Mouse (Mus musculus) common myeloid progenitor, adult 5-6 weeks (primary cell): ENCODE data around the gene Rab3gap2. TPM values are rescaled to one million over a fixed set of nuclear protein-coding genes. Genes with fewer than 3 reads are reported as not detected.
A peak's percentile ranks its signal among the peaks of the same experiment; 100 is the strongest.
"Not testable (repeated sequence)": the region's sequence is repeated elsewhere in the genome, so short reads cannot be mapped to it uniquely, and the experiment has no call there.

Experiments
- ATAC-seq: replicated peaks from 2 replicates; pipeline ENCODE4 v1.8.0; 2016; ENCODE audit warnings: low read depth, mild to moderate bottlenecking, moderate TSS enrichment, inconsistent platforms; ENCODE audit not compliant: poor library complexity, severe bottlenecking
- total RNA-seq: library from RNA; stranded (forward); fragments of 200-1000, 187-1606 nt; gene quantifications from 2 replicates; pipeline ENCODE4 v1.2.3, GENCODE M21; 2017

Rab3gap2 gene
- total RNA-seq, 1 experiment from 2014 or later, result 43.5 TPM

DNA sequence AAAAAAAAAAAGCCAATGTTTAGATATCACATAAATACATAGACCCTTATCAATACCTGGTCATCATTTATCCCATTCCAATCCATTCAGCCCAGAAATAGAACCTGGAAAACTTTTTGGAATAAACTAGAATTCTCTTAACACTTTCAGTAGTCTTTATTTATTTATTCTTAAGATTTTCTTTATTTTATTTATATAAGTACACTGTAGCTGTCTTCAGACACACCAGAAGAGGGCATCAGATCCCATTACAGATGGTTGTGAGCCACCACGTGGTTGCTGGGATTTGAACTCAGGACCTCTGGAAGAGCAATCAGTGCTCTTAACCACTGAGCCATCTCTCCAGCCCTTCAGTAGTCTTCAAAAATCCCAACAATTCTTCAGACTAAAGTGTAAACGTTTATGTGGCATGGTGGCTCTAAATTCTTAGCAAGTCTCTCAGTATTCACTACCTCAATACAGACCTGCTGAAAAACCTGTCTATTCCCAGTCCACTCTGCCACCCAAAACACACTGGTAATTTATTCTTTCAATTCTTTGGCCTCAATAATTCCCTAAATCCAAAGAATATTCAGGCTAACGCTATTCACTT is 123.9 kb downstream of the Rab3gap2 start:
- not testable (repeated sequence) for ATAC-seq

DNA sequence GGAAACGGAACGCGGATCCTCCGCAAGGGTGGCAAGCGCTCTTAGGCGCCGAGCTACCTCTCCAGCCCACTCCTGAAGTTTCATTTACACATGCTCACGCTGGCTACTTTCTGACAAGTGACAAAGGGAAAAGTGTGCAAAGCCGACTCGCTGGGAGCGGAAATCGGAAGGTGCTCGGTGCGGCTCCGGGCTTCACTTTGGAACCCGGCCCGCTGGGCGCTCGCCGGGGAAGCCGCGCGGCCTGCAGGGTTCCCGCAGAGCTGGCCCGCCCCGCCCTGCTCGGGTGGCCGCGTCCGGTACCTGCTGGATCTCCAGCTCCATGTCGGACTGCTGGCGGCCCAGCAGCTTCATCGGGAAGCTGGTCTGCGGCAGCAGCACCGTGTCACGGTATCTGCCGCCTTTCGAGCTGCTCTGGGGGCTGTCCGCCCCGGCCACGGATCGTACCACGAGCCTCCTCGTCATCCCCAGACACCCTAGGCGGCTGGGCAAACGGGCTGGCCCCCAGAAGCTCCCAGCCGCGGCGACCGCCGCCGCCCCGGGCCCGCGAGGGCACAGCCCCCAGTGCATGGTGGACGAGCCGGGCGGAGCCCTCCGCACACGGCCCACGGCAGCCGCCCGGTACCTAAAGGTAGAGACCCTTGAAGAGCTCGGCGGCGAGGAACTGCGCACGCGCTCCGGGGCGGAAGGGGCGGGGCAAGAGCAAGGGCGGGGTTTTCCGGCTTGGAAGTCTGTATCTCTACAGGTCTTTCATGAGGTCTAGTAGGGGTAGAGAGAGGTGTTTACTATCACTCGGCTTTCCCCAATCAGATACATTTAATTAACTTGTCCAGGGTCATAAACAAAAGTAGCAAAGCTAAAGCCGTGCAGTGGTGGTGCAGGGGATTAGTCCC is 125.0 kb downstream of the Rab3gap2 start, which contains the start of gene Iars2:
Gene Iars2, minus strand, starts transcription at position 676 of the 890 bp plus-strand sequence.
- ATAC-seq, result peak; percentile 72

DNA sequence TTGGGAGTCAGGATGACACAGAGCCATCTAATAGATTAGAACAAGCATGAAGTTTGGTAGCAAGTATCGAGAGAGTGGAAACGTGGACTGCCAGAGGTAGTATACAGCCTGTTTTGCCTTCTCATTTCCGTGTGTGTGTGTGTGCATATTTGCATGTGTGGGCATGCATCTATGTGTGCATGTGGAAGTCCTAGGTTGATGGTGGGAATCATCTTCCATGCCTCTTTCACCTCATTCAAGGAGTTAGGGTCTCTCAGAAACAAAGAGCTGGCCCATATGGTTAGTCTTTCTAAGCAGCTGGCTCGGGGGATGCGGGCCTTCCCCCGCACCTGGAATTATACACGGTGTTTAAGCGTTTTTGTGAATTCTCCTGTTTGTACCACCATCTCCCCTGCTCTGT is 125.9 kb downstream of the Rab3gap2 start:
- ATAC-seq, result no peak

DNA sequence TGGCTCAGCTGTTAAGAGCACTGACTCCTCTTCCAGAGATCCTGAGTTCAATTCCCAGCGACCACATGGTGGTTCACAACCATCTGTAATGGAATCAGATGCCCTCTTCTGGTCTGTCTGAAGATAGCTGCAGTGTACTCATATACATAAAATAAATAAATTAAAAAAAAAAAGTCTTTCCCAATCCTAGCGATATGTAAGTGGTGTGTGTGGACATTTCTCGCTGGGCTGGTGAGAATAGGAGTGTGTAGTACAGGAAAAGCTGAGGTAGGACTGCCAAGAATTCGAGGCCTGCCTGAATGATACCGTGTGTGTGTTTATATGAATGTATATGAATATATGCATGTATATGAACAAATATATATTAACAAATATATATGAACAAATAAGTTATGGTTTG is 127.4 kb downstream of the Rab3gap2 start:
- ATAC-seq, result no peak

DNA sequence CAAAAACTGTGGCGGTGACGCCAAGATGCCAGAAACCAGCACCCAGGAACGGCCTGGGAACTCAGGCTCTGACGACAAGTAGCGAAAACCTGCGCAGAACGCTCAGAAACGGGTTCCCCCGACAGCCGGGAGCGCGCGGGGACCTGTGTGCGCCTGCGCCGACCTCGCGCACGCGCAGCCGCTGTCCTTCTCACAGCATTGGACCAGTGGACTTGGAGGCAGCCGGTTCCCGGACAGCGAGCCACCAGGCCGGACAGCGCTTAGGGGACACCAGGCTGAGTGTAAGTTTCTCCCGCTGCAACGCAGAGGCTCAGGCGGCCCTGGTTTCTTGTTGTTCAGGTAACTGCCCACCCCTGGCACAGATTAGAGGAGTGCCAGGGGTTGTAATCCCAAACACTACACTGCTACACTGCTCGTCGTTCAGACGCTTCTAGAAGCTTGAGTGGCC is 128.1 kb downstream of the Rab3gap2 start, which contains the start of gene Bpnt1:
Gene Bpnt1, plus strand, starts transcription at position 167 of the 448 bp plus-strand sequence.
- peak; percentile 73 for ATAC-seq

DNA sequence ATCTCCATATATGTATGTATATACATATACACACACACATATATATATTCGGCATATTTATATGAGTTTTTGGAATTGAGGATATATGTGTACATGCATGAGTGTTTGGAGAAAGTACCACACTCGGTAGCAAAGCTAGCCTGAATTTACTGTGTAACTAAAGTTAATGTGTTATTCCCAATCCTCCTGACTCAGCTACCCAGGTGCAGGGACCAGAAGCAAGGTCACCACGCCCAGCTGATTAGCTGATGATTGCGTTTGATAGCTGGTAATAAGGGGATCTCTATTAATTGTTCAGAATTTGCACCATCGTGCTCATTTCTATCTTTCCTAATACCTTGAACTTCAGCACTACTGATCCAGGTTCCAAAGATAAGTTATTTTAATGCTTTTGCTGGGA is 129.7 kb downstream of the Rab3gap2 start:
- no peak for ATAC-seq

DNA sequence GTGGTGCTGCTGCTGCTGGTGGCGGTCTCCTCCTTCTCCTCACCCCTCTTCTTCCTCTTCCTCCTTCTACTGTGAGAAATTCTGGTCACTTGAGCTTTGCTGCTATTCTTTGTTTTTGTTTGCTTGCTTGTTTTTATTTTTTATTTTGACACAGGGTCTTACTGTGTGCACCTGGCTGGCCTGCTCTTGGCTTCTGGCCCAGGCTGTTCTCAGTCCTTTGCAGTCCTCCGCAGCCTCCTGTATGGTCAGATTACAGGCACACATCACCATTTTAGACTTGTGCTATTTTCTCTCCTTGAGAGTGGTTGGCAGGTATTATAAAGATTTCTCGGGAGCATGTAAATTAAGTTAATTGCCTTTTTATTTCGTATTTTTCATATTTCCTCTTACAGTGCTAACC is 130.2 kb downstream of the Rab3gap2 start:
- no peak for ATAC-seq

DNA sequence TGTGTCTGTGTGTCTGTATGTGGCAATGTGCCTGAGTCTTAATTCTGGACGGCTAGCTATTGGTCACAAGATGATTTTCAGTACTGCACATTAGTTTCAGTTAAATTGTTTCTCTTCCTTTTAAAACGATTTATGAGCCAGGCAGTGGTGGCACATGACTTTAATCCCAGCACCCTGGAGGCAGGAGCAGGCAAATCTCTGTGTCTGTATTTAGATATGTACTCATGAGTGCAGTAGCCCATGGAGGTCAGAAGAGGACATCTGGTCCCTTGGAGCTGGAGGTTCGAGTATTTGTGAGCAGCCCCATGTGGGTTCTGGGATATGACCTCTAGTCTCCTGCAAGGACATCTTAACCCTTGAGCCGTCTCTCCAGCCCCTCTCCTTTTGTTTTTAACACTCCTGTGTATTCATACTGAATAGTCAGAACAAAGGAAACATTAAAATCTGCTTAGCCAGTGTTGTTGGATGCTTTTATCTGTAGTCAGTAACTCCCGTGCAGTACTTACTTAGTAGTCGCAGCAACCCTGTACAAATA is 131.4 kb downstream of the Rab3gap2 start:
- no peak for ATAC-seq

Other genes starting within 250 kb of the Rab3gap2 start
- gene Mark1, start 204.5 kb upstream of the Rab3gap2 start, total RNA-seq, result not detected in 2 replicates
- 53.2 and 60.1 TPM in 2 replicates for gene Iars2, start 125.3 kb downstream of the Rab3gap2 start, total RNA-seq
- gene Bpnt1, start 128.0 kb downstream of the Rab3gap2 start, total RNA-seq, result 20.1 and 22.2 TPM in 2 replicates
- 236 and 247 TPM in 2 replicates for gene Eprs, start 158.9 kb downstream of the Rab3gap2 start, total RNA-seq